Mouse (Mus musculus) cortical plate, adult 2 months (tissue): ENCODE results near the gene Meis2. TPM values are rescaled to one million over a fixed set of nuclear protein-coding genes. Genes with fewer than 3 reads are reported as not detected.

Source experiments
- H3K27ac ChIP-seq: fragments of 200-500 bp; 2 replicates; pipeline ENCODE4 v1.5.1; 2012; ENCODE audit warnings: low read length, control low read depth, inconsistent platforms; ENCODE audit not compliant: insufficient read depth
- H3K4me1 ChIP-seq: fragments of 200-500 bp; 2 replicates; pipeline ENCODE4 v1.6.1; 2011; ENCODE audit warnings: low read length; ENCODE audit not compliant: control insufficient read depth, insufficient read depth
- H3K4me3 ChIP-seq: fragments of 200-500 bp; 2 replicates; pipeline ENCODE4 v1.5.1; 2011; ENCODE audit warnings: mild to moderate bottlenecking, low read length, control low read depth; ENCODE audit not compliant: insufficient read depth
- CTCF ChIP-seq: fragments of 200-500 bp; IDR thresholded peaks from 2 replicates; pipeline ENCODE4 v1.5.1; 2011; ENCODE audit warnings: mild to moderate bottlenecking, control low read depth, low read length; ENCODE audit not compliant: insufficient read depth; ENCODE audit errors: extremely low read depth
- POLR2A ChIP-seq: fragments of 200-500 bp; IDR thresholded peaks from 2 replicates; pipeline ENCODE4 v1.6.1; 2011; ENCODE audit warnings: mild to moderate bottlenecking, low read length, control low read depth; ENCODE audit not compliant: insufficient read depth; ENCODE audit errors: extremely low read depth
- polyA plus RNA-seq: library from polyadenylated mRNA; depleted of rRNA; stranded (reverse); fragments of >200 nt; gene quantifications from 2 replicates; pipeline ENCODE4 v1.2.3, GENCODE M21; 2012

Gene Meis2
- polyA plus RNA-seq, 1 experiment: 86.1 TPM

GRCm38 (mm10) chr2:116052688-116053421 lies 12.8 kb downstream of the Meis2 start:
- TF ChIP-seq CTCF (no peak), POLR2A (no peak)
- H3K27ac ChIP-seq: no peak overlapping the region
- H3K4me1 ChIP-seq: no peaks in the 10 kb centered on the region; the same call in 1 of the 2 replicates
- no peak overlapping the region for H3K4me3 ChIP-seq

DNA sequence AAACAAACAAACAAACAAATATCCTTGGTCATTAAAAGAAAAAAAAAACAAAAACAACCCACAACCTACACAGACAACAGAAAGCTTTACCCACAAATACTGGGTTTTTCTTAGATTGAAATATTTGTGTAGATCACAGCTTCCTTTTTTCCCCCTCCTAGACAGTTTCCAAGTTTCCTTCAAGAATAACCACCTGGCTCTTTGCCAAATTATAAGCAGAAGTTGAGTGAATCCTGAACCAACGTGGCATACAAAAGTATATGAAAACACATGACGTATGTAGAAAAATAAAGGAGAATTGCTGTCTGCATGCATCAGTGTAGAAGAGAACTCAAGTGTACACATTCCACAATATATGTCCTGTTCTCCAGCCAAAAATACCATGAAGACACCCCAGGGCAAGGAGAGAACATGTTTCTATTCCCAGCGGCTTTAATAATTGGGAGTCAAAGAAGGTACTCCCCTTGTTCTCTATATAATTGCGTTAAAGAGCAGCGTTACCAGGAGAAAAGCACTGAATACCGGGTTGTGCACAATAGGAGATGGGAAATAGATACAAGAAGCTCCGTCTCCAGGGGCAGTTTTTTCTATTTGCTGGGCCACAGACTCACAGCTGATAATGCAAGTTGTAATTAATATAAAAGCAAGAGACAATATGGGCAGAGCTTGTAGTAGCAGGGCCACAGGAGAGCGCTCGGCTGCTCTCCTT lies 13.6 kb downstream of the Meis2 start:
- Histone ChIP-seq H3K4me1 (no peaks in the 10 kb centered on the region; the same call in 1 of the 2 replicates), H3K27ac (no peak overlapping the region), H3K4me3 (no peak overlapping the region)
- TF ChIP-seq CTCF: no peak
- TF ChIP-seq POLR2A: no peak

GRCm38 (mm10) chr2:116049710-116050109 lies 15.9 kb downstream of the Meis2 start:
- no peaks in the 10 kb centered on the region; the same call in 1 of the 2 replicates for H3K4me1 ChIP-seq

GRCm38 (mm10) chr2:116047365-116047764 lies 18.3 kb downstream of the Meis2 start:
- Histone ChIP-seq H3K4me1 (no peaks in the 10 kb centered on the region; the same call in 1 of the 2 replicates), H3K27ac (peak overlapping the region; percentile 20; the same call in 1 of the 2 replicates), H3K4me3 (no peak overlapping the region)
- TF ChIP-seq CTCF (no peak), POLR2A (no peak)

More at GRCm38 (mm10) chr2:116049710-116050109, 15.9 kb downstream of the Meis2 start:
- TF ChIP-seq CTCF (no peak), POLR2A (no peak)
- peak overlapping the region; percentile 3; the same call in 1 of the 2 replicates for H3K4me3 ChIP-seq
- H3K27ac ChIP-seq: no peak overlapping the region

- TF ChIP-seq POLR2A: no peak
- TF ChIP-seq CTCF: no peak
- H3K4me3 ChIP-seq: no peak overlapping the region
- H3K4me1 ChIP-seq: no peaks in the 10 kb centered on the region
- H3K27ac ChIP-seq: no peak overlapping the region
Observed at GRCm38 (mm10) chr2:116045048-116045447, 20.6 kb downstream of the Meis2 start.

DNA sequence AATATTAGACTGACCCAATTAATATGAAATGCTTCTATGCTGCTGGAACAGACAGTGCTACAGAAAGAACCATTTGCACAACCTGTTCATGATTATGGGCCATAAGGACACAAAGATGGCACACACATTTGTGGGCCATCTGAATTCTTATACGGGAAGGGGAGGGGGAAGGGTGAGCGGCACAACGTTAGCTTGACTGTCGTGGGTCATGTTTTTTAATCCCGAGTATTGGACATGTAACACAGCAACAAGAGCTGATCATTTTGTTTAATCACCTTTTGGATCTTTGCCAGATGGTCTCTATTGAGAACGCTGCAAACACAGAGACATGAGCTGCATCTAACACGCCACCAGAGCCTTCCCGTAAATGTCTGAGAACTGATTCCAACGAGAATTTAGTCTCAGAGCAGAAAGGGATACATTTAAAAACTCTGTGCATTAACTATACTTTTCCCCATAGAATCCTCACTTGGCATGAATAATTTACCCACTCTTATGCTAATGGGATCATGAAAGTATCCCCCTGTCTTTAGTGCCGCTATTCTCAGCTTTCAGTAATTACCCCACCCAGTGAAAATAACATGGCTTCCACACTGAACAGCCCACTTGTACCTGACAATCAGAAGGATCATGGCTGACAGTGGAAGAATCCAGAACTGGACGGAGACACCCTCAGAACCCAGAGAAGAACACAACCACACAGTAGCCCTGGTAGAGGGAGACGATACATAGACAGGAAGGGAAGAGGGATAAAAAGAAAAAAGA lies 22.5 kb downstream of the Meis2 start:
- Histone ChIP-seq H3K4me1 (peaks cover 2% of the 10 kb centered on the region; the same call in 1 of the 2 replicates), H3K4me3 (no peak overlapping the region), H3K27ac (no peak overlapping the region)
- TF ChIP-seq CTCF: no peak
- no peak for TF ChIP-seq POLR2A

DNA sequence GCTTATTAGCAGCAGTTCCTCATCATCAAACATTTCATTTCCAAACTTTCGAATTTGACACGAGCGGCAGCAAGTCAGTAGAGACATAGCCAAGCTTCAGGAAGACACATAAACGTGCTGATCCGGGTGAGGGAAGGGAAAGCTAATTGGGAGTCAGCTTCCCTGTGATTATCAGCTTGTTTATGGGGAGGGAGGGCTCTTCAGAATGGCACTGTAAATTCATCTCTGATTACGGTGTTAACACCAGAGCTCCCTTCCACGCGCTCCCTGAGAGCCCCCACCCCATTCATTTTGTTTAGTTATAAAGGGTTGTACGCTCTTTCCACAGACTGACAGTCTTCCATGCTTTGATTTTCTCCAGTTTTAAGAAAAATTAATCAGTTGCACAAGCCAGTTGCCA lies 23.2 kb downstream of the Meis2 start:
- no peak overlapping the region for H3K27ac ChIP-seq
- TF ChIP-seq POLR2A (no peak), CTCF (no peak)
- no peak overlapping the region for H3K4me3 ChIP-seq
- H3K4me1 ChIP-seq: peaks cover 2% of the 10 kb centered on the region; the same call in 1 of the 2 replicates

GRCm38 (mm10) chr2:116041683-116042262 lies 23.9 kb downstream of the Meis2 start:
- no peak overlapping the region for H3K27ac ChIP-seq
- TF ChIP-seq POLR2A (no peak), CTCF (no peak)
- peaks cover 2% of the 10 kb centered on the region; the same call in 1 of the 2 replicates for H3K4me1 ChIP-seq
- H3K4me3 ChIP-seq: no peak overlapping the region

- Histone ChIP-seq H3K4me3 (no peak overlapping the region), H3K27ac (no peak overlapping the region), H3K4me1 (peaks cover 5% of the 10 kb centered on the region)
- no peak for TF ChIP-seq POLR2A
- TF ChIP-seq CTCF: no peak
Observed at GRCm38 (mm10) chr2:116035345-116035744, 30.3 kb downstream of the Meis2 start.
